Mouse (Mus musculus): Measurements from ENCODE around the gene Olfr372.
"Not testable (repeated sequence)": the region's sequence is repeated elsewhere in the genome, so short reads cannot be mapped to it uniquely, and the experiment has no call there.

- not testable (repeated sequence) for TF ChIP-seq POLR2A (IDR thresholded peaks at IDR 0.05; ENCODE audit: borderline replicate concordance, low read depth, low read length); CTCF (IDR thresholded peaks at IDR 0.05; ENCODE audit: low read depth, low read length)
Observed at GRCm38 (mm10) chr8:72066819-72067399, 25.9 kb downstream of the Olfr372 start.
